Mouse (Mus musculus) cerebellum, adult 2 months (tissue): ENCODE results near the gene Igf2r.

Source experiments
- CTCF ChIP-seq: fragments of 200-500 bp; IDR thresholded peaks from 2 replicates; pipeline ENCODE4 v1.5.1; 2011; ENCODE audit warnings: low read depth, mild to moderate bottlenecking, control low read depth, low read length, moderate library complexity, borderline replicate concordance; ENCODE audit not compliant: insufficient read depth
- POLR2A ChIP-seq: fragments of 200-500 bp; IDR thresholded peaks from 2 replicates; pipeline ENCODE4 v1.6.1; 2011; ENCODE audit warnings: low read length, control low read depth, borderline replicate concordance; ENCODE audit not compliant: insufficient read depth

- no peak for TF ChIP-seq CTCF
- TF ChIP-seq POLR2A = no peak
Measured at GRCm38 (mm10) chr17:12790353-12791078, 21.1 kb upstream of the Igf2r start.
